Mouse (Mus musculus) MEL (cell line): Measurements from ENCODE around the gene Ctnnd2.

Experiments used
- CTCF ChIP-seq, 3 experiments: IDR thresholded peaks in 2 of 3; conservative IDR thresholded peaks in 1 of 3; 2 replicates each; pipeline ENCODE4 v1.5.1; 2011 to 2012; ENCODE audit warnings: low read length in 3 of 3, low read depth in 2 of 3, mild to moderate bottlenecking in 2 of 3, improper control_type of control experiment in 1 of 3, inconsistent platforms in 1 of 3, mixed read lengths in 1 of 3, moderate library complexity in 1 of 3; ENCODE audit not compliant: control insufficient read depth in 1 of 3, insufficient read depth in 1 of 3, poor library complexity in 1 of 3, severe bottlenecking in 1 of 3
- MAX ChIP-seq: IDR thresholded peaks from 2 replicates; pipeline ENCODE4 v1.6.1; 2011; ENCODE audit warnings: low read length, improper control_type of control experiment
- ZNF384 ChIP-seq: IDR thresholded peaks from 2 replicates; pipeline ENCODE4 v1.6.1; 2012; ENCODE audit warnings: low read depth, mild to moderate bottlenecking, inconsistent platforms, low read length, improper control_type of control experiment

DNA sequence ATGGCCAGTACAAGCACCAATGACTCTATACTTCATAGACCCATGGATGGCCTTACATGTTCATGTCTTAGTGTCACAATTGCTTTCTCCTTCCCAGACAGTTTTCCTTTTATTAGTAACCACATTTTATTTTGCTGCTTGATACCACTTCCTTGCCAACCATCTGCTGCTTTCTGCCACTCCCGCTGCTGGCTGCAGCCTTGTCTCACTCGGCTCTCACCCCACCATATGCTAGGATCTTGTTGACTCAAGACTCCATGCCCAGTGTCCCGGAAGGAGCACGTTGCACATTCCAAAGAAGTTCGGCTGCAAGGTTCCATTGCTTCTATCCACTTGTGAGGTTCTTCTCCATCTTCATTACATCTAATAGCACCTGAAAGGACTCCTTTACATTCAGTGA lies 722.7 kb downstream of the Ctnnd2 start:
- no peak for TF ChIP-seq ZNF384
- no peak for TF ChIP-seq CTCF (IDR thresholded peaks at IDR 0.05 in 2 of 3, conservative IDR thresholded peaks at IDR 0.05 in 1 of 3; ENCODE audit: control insufficient read depth in 1 of 3, insufficient read depth in 1 of 3, low read depth in 2 of 3, low read length in 3 of 3, poor library complexity in 1 of 3, severe bottlenecking in 1 of 3)
- no peak for TF ChIP-seq MAX
